Mouse (Mus musculus): ENCODE data around the gene Olfr965.
"Not testable (repeated sequence)": the region's sequence is repeated elsewhere in the genome, so short reads cannot be mapped to it uniquely, and the experiment has no call there.

Gene Olfr965

GRCm38 (mm10) chr9:39711053-39711452 is at the start of gene Olfr965:
Olfr965 (plus strand) TSS chr9:39711353.
- Histone ChIP-seq H3K27me3 (ENCODE audit: control insufficient read depth, insufficient read depth, low read length, poor library complexity, severe bottlenecking) (no peaks in the 10 kb centered on the region), H3K36me3 (ENCODE audit: control insufficient read depth, insufficient read depth, low read length, poor library complexity, severe bottlenecking) (no peaks in the 10 kb centered on the region)
- DNase-seq (ENCODE audit: low read depth, low spot score), result no peak

GRCm38 (mm10) chr9:39666905-39667304 is 44.2 kb upstream of the Olfr965 start, which contains the start of gene Olfr963:
Olfr963 (plus strand) TSS chr9:39667205.
- no peaks in the 10 kb centered on the region for H3K27me3 ChIP-seq (ENCODE audit: control insufficient read depth, insufficient read depth, low read length, poor library complexity, severe bottlenecking)
- DNase-seq (ENCODE audit: low read depth, low spot score), result no peak
- H3K36me3 ChIP-seq (ENCODE audit: control insufficient read depth, insufficient read depth, low read length, poor library complexity, severe bottlenecking), result no peaks in the 10 kb centered on the region

- no peak for DNase-seq (ENCODE audit: low read depth, low spot score)
- H3K27me3 ChIP-seq (ENCODE audit: control insufficient read depth, insufficient read depth, low read length, poor library complexity, severe bottlenecking), result no peaks in the 10 kb centered on the region
- H3K36me3 ChIP-seq (ENCODE audit: control insufficient read depth, insufficient read depth, low read length, poor library complexity, severe bottlenecking), result no peaks in the 10 kb centered on the region
Measured at GRCm38 (mm10) chr9:39669723-39670122, 41.4 kb upstream of the Olfr965 start.

GRCm38 (mm10) chr9:39674820-39675219 is 36.3 kb upstream of the Olfr965 start:
- no peaks in the 10 kb centered on the region for H3K36me3 ChIP-seq (ENCODE audit: control insufficient read depth, insufficient read depth, low read length, poor library complexity, severe bottlenecking)
- H3K27me3 ChIP-seq (ENCODE audit: control insufficient read depth, insufficient read depth, low read length, poor library complexity, severe bottlenecking), result no peaks in the 10 kb centered on the region
- DNase-seq (ENCODE audit: low read depth, low spot score), result no peak

GRCm38 (mm10) chr9:39678557-39678956 is 32.6 kb upstream of the Olfr965 start:
- Histone ChIP-seq H3K27me3 (ENCODE audit: control insufficient read depth, insufficient read depth, low read length, poor library complexity, severe bottlenecking) (no peaks in the 10 kb centered on the region), H3K36me3 (ENCODE audit: control insufficient read depth, insufficient read depth, low read length, poor library complexity, severe bottlenecking) (no peaks in the 10 kb centered on the region)
- DNase-seq (ENCODE audit: low read depth, low spot score), result no peak

- H3K36me3 ChIP-seq (ENCODE audit: control insufficient read depth, insufficient read depth, low read length, poor library complexity, severe bottlenecking), result no peaks in the 10 kb centered on the region
- no peaks in the 10 kb centered on the region for H3K27me3 ChIP-seq (ENCODE audit: control insufficient read depth, insufficient read depth, low read length, poor library complexity, severe bottlenecking)
- DNase-seq (ENCODE audit: low read depth, low spot score), result no peak
Measured at GRCm38 (mm10) chr9:39679280-39679679, 31.9 kb upstream of the Olfr965 start.

- not testable (repeated sequence) for H3K27me3 ChIP-seq (ENCODE audit: control insufficient read depth, insufficient read depth, low read length, poor library complexity, severe bottlenecking); H3K36me3 ChIP-seq (ENCODE audit: control insufficient read depth, insufficient read depth, low read length, poor library complexity, severe bottlenecking); DNase-seq (ENCODE audit: low read depth, low spot score)
Measured at GRCm38 (mm10) chr9:39701123-39701522, 10.0 kb upstream of the Olfr965 start.

- Histone ChIP-seq H3K27me3 (ENCODE audit: control insufficient read depth, insufficient read depth, low read length, poor library complexity, severe bottlenecking) (no peaks in the 10 kb centered on the region), H3K36me3 (ENCODE audit: control insufficient read depth, insufficient read depth, low read length, poor library complexity, severe bottlenecking) (no peaks in the 10 kb centered on the region)
- DNase-seq (ENCODE audit: low read depth, low spot score), result no peak
Measured at GRCm38 (mm10) chr9:39707017-39707416, 4.1 kb upstream of the Olfr965 start, which contains the start of gene Olfr149. Olfr149 (minus strand) TSS chr9:39707117.

GRCm38 (mm10) chr9:39708958-39709357 is 2.2 kb upstream of the Olfr965 start:
- H3K36me3 ChIP-seq (ENCODE audit: control insufficient read depth, insufficient read depth, low read length, poor library complexity, severe bottlenecking), result no peaks in the 10 kb centered on the region
- no peaks in the 10 kb centered on the region for H3K27me3 ChIP-seq (ENCODE audit: control insufficient read depth, insufficient read depth, low read length, poor library complexity, severe bottlenecking)
- DNase-seq (ENCODE audit: low read depth, low spot score), result no peak

- H3K36me3 ChIP-seq (ENCODE audit: control insufficient read depth, insufficient read depth, low read length, poor library complexity, severe bottlenecking), result no peaks in the 10 kb centered on the region
- DNase-seq (ENCODE audit: low read depth, low spot score), result no peak
Measured at GRCm38 (mm10) chr9:39730678-39731077, 19.5 kb downstream of the Olfr965 start, which contains the start of gene Olfr150. Olfr150 (plus strand) TSS chr9:39730978.

GRCm38 (mm10) chr9:39740741-39741140 is 29.6 kb downstream of the Olfr965 start:
- Histone ChIP-seq H3K27me3 (ENCODE audit: control insufficient read depth, insufficient read depth, low read length, poor library complexity, severe bottlenecking) (no peaks in the 10 kb centered on the region), H3K36me3 (ENCODE audit: control insufficient read depth, insufficient read depth, low read length, poor library complexity, severe bottlenecking) (no peaks in the 10 kb centered on the region)
- no peak for DNase-seq (ENCODE audit: low read depth, low spot score)

More at GRCm38 (mm10) chr9:39730678-39731077, 19.5 kb downstream of the Olfr965 start, which contains the start of gene Olfr150:
- no peaks in the 10 kb centered on the region for H3K27me3 ChIP-seq (ENCODE audit: control insufficient read depth, insufficient read depth, low read length, poor library complexity, severe bottlenecking)

GRCm38 (mm10) chr9:39745949-39746348 is 34.8 kb downstream of the Olfr965 start, which contains the start of gene Olfr967:
Olfr967 (plus strand) TSS chr9:39746249.
- no peak for DNase-seq (ENCODE audit: low read depth, low spot score)
- Histone ChIP-seq H3K36me3 (ENCODE audit: control insufficient read depth, insufficient read depth, low read length, poor library complexity, severe bottlenecking) (no peaks in the 10 kb centered on the region), H3K27me3 (ENCODE audit: control insufficient read depth, insufficient read depth, low read length, poor library complexity, severe bottlenecking) (no peaks in the 10 kb centered on the region)

GRCm38 (mm10) chr9:39746428-39746827 is 35.3 kb downstream of the Olfr965 start:
- no peaks in the 10 kb centered on the region for H3K36me3 ChIP-seq (ENCODE audit: control insufficient read depth, insufficient read depth, low read length, poor library complexity, severe bottlenecking)
- no peak for DNase-seq (ENCODE audit: low read depth, low spot score)
- no peaks in the 10 kb centered on the region for H3K27me3 ChIP-seq (ENCODE audit: control insufficient read depth, insufficient read depth, low read length, poor library complexity, severe bottlenecking)

All from splenic B cell, adult 2 months (primary cell).